Mouse (Mus musculus) embryonic fibroblast, embryonic 13.5 days (primary cell): ENCODE results near the gene Nrsn2.

Experiments used
- CTCF ChIP-seq: IDR thresholded peaks from 2 replicates; pipeline ENCODE4 v1.5.1; 2011; ENCODE audit warnings: mild to moderate bottlenecking, control low read depth, low read length, moderate library complexity, borderline replicate concordance; ENCODE audit not compliant: insufficient read depth
- POLR2A ChIP-seq: IDR thresholded peaks from 2 replicates; pipeline ENCODE4 v1.6.1; 2011; ENCODE audit warnings: low read depth, mild to moderate bottlenecking, control low read depth, low read length, moderate library complexity

DNA sequence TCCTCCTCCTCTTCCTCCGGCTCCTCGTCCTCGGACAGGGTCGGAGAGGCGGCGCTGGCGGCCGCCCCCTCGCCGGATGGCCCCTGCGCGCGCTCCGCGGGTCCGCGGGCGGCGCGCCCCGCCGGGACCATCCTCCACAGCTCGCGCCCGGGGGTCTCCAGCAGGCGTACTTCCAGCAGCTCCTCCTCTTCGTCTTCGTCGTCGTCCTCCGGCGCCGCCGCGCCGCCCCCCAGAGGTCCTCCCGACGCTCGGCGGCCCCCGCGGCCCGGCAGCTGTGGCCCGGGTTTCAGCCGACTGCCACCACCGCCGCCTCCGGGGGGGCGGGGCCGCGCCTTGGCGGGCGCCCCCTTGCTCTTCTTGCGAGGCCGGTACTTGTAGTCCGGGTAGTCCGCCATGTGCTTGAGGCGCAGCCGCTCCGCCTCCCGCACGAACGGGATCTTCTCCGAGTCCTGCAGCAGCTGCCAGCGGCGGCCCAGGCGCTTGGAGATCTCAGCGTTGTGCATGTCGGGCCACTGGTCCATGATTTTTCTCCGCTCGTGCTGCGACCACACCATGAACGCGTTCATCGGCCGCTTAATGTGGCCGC, 20.7 kb upstream of the Nrsn2 start:
- no peak for TF ChIP-seq CTCF
- peak; percentile 57 for TF ChIP-seq POLR2A
